Mouse (Mus musculus) hindbrain, embryonic 12.5 days (tissue): ENCODE measurements around the gene Slc35e3. TPM values are rescaled to one million over a fixed set of nuclear protein-coding genes. Genes with fewer than 3 reads are reported as not detected.

Experiments
- ATAC-seq: fragments of 200-750 bp; cut with Nextera tagmentation; 2 replicates; pipeline ENCODE4 v1.8.0; 2017; ENCODE audit warnings: moderate TSS enrichment; ENCODE audit not compliant: low FRiP score
- H3K27ac ChIP-seq: fragments of 300-500 bp; sonication (generic); 2 replicates; pipeline ENCODE4 v1.5.1; 2016; ENCODE audit warnings: mild to moderate bottlenecking
- H3K27me3 ChIP-seq: fragments of 300-500 bp; sonication (generic); 2 replicates; pipeline ENCODE4 v1.6.1; 2016; ENCODE audit warnings: mild to moderate bottlenecking
- H3K36me3 ChIP-seq: fragments of 300-500 bp; sonication (generic); 2 replicates; pipeline ENCODE4 v1.6.1; 2016; ENCODE audit warnings: mild to moderate bottlenecking
- H3K4me1 ChIP-seq: fragments of 300-500 bp; sonication (generic); 2 replicates; pipeline ENCODE4 v1.6.1; 2016
- H3K4me2 ChIP-seq: fragments of 300-500 bp; sonication (generic); replicated peaks from 2 replicates; pipeline ENCODE4 v1.6.1; 2016; ENCODE audit warnings: mild to moderate bottlenecking
- H3K4me3 ChIP-seq: fragments of 300-500 bp; sonication (generic); 2 replicates; pipeline ENCODE4 v1.5.1; 2016; ENCODE audit warnings: mild to moderate bottlenecking
- H3K9ac ChIP-seq: fragments of 300-500 bp; sonication (generic); 2 replicates; pipeline ENCODE4 v1.6.1; 2016; ENCODE audit warnings: mild to moderate bottlenecking, moderate library complexity
- H3K9me3 ChIP-seq: fragments of 300-500 bp; sonication (generic); replicated peaks from 2 replicates; pipeline ENCODE4 v1.6.1; 2016; ENCODE audit warnings: mild to moderate bottlenecking
- WGBS: fragments of 180-500 bp; shearing (Covaris S2); methylation state at CpG from one replicate; pipeline ENCODE4 v1.1.7; 2016; 5-methylcytosine and 5-hydroxymethylcytosine counted together
- polyA plus RNA-seq: library from polyadenylated mRNA; unstranded; fragments of >200 nt; fragmentation: Nextera tagmentation; extraction: Ambion mirVana; gene quantifications from 2 replicates; pipeline ENCODE4 v1.2.1, GENCODE M21; 2016

The Slc35e3 gene
- polyA plus RNA-seq, 1 experiment from 2014 or later: 40.2 TPM

DNA sequence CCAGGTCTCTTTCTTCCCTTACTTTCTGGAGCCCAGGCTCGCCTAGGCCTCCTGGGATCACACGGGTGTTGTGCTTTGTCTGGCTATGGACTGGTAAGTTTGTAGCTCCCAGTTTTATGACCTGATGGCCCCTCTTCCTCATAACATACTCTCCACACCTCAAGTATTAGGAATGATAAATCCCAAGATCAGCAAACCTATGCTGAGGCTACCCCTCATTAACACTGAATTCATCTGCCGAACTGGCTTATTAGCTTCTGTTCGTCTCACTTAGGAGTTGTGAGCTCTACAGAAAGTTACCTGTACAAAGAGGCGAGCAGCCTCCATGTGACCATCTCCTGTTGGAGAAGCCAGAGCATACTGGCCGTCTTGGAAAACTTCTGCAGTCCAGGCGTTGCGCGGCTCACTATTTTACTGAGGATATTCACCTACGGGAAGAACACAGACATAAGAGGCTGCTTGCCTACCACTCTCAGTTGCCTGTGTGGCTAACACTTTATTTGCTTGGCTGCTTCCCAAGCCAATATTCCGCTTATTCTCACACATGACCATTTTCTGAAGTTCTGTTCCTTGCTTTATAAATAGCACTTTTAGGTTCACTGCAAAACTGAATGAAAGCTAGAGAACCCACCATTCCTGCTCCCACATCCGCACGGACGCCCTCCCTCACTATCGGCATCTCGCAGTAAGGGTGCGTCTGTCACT lies 35.0 kb upstream of the Slc35e3 start:
- ATAC-seq: no peak
- H3K4me2 ChIP-seq: no peak overlapping the region

GRCm38 (mm10) chr10:117780306-117780911 lies 34.2 kb upstream of the Slc35e3 start:
- no peak overlapping the region for H3K4me2 ChIP-seq
- H3K36me3 ChIP-seq: peaks cover 73% of the 10 kb centered on the region
- no peaks in the 10 kb centered on the region for H3K9me3 ChIP-seq
- no peaks in the 10 kb centered on the region for H3K27me3 ChIP-seq
- ATAC-seq: no peak
- no peak overlapping the region for H3K27ac ChIP-seq
- H3K9ac ChIP-seq: no peak overlapping the region
- no peaks in the 10 kb centered on the region for H3K4me1 ChIP-seq
- 94% methylated on average over 6 of the region's 6 CpGs for WGBS
- H3K4me3 ChIP-seq: no peak overlapping the region

More for the DNA sequence above, 35.0 kb upstream of the Slc35e3 start:
- Histone ChIP-seq H3K27me3 (no peaks in the 10 kb centered on the region), H3K36me3 (peaks cover 71% of the 10 kb centered on the region), H3K4me3 (no peak overlapping the region), H3K4me1 (no peaks in the 10 kb centered on the region), H3K9ac (no peak overlapping the region), H3K27ac (no peak overlapping the region), H3K9me3 (no peaks in the 10 kb centered on the region)
- 92% methylated on average over 17 of the region's 17 CpGs for WGBS

GRCm38 (mm10) chr10:117779581-117780305 lies 33.6 kb upstream of the Slc35e3 start:
- ATAC-seq: no peak
- Histone ChIP-seq H3K36me3 (peaks cover 74% of the 10 kb centered on the region), H3K4me1 (no peaks in the 10 kb centered on the region), H3K27ac (no peak overlapping the region), H3K9me3 (no peaks in the 10 kb centered on the region), H3K9ac (no peak overlapping the region), H3K4me3 (no peak overlapping the region), H3K27me3 (no peaks in the 10 kb centered on the region), H3K4me2 (no peak overlapping the region)
- 92% methylated on average over 8 of the region's 8 CpGs for WGBS

- Histone ChIP-seq H3K4me2 (no peak overlapping the region), H3K27ac (no peak overlapping the region), H3K4me3 (no peak overlapping the region), H3K27me3 (no peaks in the 10 kb centered on the region), H3K9ac (no peak overlapping the region), H3K4me1 (no peaks in the 10 kb centered on the region), H3K36me3 (peaks cover 74% of the 10 kb centered on the region), H3K9me3 (no peaks in the 10 kb centered on the region)
- 83% methylated on average over 4 of the region's 4 CpGs for WGBS
- no peak for ATAC-seq
Measured at GRCm38 (mm10) chr10:117778951-117779350, 32.8 kb upstream of the Slc35e3 start.

DNA sequence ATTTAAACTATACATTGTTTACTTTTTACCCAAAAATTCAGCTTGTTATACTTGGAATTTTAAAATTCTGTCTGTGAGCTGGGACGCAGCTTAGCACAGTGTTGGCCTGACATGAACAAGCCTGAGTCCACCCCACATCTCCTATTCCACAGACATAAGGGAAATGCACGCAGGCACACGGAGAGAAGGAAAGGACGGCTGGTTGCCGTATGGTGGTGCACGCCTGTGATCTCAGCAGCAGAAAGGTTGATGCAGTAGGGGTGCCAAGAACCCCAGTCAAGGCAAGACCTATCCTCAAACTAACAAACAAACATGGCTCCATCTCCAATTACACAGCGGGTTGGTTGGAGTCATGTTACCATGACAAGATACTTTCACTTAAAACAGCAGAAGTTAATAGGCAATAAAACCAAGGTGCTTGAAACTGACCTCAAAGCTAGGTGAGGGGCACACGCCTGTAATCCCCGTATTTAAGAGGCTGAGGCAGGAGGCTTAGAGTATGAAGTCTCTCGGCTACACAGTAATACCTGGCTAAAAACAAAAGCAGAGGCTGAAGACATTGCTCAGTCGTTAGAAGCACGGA lies 32.3 kb upstream of the Slc35e3 start:
- Histone ChIP-seq H3K27me3 (no peaks in the 10 kb centered on the region), H3K36me3 (peaks cover 74% of the 10 kb centered on the region), H3K4me3 (no peak overlapping the region), H3K4me2 (no peak overlapping the region), H3K9ac (no peak overlapping the region), H3K4me1 (no peaks in the 10 kb centered on the region), H3K9me3 (no peaks in the 10 kb centered on the region), H3K27ac (no peak overlapping the region)
- 91% methylated on average over 12 of the region's 12 CpGs for WGBS
- ATAC-seq: no peak

- H3K9me3 ChIP-seq: no peaks in the 10 kb centered on the region
- H3K4me2 ChIP-seq: no peak overlapping the region
- H3K4me1 ChIP-seq: no peaks in the 10 kb centered on the region
- no peaks in the 10 kb centered on the region for H3K27me3 ChIP-seq
- H3K4me3 ChIP-seq: no peak overlapping the region
- WGBS: 95% methylated on average over 17 of the region's 17 CpGs
- no peak for ATAC-seq
- H3K9ac ChIP-seq: no peak overlapping the region
- peaks cover 78% of the 10 kb centered on the region for H3K36me3 ChIP-seq
- H3K27ac ChIP-seq: no peak overlapping the region
Measured at GRCm38 (mm10) chr10:117777501-117778327, 31.5 kb upstream of the Slc35e3 start.

GRCm38 (mm10) chr10:117777103-117777470 lies 30.9 kb upstream of the Slc35e3 start:
- Histone ChIP-seq H3K4me1 (no peaks in the 10 kb centered on the region), H3K27ac (no peak overlapping the region), H3K9me3 (no peaks in the 10 kb centered on the region), H3K27me3 (no peaks in the 10 kb centered on the region), H3K4me2 (no peak overlapping the region), H3K4me3 (no peak overlapping the region), H3K36me3 (peaks cover 78% of the 10 kb centered on the region), H3K9ac (no peak overlapping the region)
- no peak for ATAC-seq
- WGBS: 95% methylated on average over 3 of the region's 3 CpGs

DNA sequence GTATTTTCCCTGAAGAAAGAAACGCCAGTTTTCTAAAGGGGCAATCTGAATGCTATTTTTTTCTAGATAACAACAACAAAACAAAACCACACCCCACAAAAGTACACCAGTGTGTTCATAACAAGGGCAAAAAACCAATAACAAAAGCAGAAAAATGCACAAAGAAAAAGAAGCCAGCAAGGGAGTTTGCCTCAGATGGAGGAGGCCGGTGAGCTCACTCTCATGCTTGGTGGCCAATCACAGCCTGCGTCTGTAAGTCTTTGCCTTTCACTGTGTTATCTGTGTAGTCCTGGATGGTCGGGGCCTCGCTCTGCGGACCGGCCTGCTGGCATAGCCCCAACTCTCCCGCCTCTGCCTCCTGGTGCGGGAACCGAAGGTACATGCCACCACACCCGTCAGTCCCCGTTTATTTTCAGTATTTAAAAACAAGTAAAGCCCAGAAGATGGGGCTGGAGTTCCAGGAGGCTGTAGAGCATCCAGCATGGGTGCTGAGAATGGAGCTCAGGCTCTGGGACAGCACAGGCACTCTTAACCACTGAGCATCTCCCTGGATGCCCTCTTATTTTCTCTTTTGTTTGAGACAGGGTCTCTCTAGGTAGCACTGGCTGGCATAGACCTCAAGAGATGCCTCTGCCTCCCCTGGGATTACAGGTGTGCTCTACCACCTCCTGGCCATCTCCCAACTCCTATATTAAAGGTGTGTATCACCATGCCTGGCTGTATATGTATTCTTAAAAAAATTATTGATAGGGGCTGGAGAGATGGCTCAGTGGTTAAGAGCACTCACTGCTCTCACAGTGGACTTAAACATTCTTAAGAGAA lies 30.3 kb upstream of the Slc35e3 start:
- Histone ChIP-seq H3K9ac (no peak overlapping the region), H3K27me3 (no peaks in the 10 kb centered on the region), H3K4me1 (no peaks in the 10 kb centered on the region), H3K27ac (no peak overlapping the region), H3K4me2 (no peak overlapping the region), H3K36me3 (peaks cover 75% of the 10 kb centered on the region), H3K9me3 (no peaks in the 10 kb centered on the region), H3K4me3 (no peak overlapping the region)
- 94% methylated on average over 12 of the region's 12 CpGs for WGBS
- no peak for ATAC-seq

- Histone ChIP-seq H3K4me3 (no peak overlapping the region), H3K36me3 (peaks cover 75% of the 10 kb centered on the region), H3K27ac (no peak overlapping the region), H3K4me1 (no peaks in the 10 kb centered on the region), H3K9me3 (no peaks in the 10 kb centered on the region), H3K9ac (no peak overlapping the region), H3K4me2 (no peak overlapping the region), H3K27me3 (no peaks in the 10 kb centered on the region)
- ATAC-seq: no peak
- WGBS: 89% methylated on average over 6 of the region's 6 CpGs
Measured at GRCm38 (mm10) chr10:117775401-117776144, 29.4 kb upstream of the Slc35e3 start.

- H3K36me3 ChIP-seq: peaks cover 82% of the 10 kb centered on the region
- WGBS: 100% methylated on average over 1 of the region's 1 CpGs
- H3K4me3 ChIP-seq: no peak overlapping the region
- no peak overlapping the region for H3K27ac ChIP-seq
- no peak for ATAC-seq
- no peaks in the 10 kb centered on the region for H3K9me3 ChIP-seq
- H3K9ac ChIP-seq: no peak overlapping the region
- H3K4me1 ChIP-seq: no peaks in the 10 kb centered on the region
- no peak overlapping the region for H3K4me2 ChIP-seq
- H3K27me3 ChIP-seq: no peaks in the 10 kb centered on the region
Measured at GRCm38 (mm10) chr10:117774817-117775120, 28.6 kb upstream of the Slc35e3 start.
